Mouse (Mus musculus) heart, embryonic 15.5 days (tissue): Measurements from ENCODE around the gene Prok2. TPM values are rescaled to one million over a fixed set of nuclear protein-coding genes. Genes with fewer than 3 reads are reported as not detected.

Source experiments
- ATAC-seq: fragments of 200-750 bp; cut with Nextera tagmentation; replicated peaks from 2 replicates; pipeline ENCODE4 v1.8.0; 2017; ENCODE audit warnings: low read depth, moderate TSS enrichment; ENCODE audit not compliant: insufficient number of reproducible peaks, insufficient read depth, low FRiP score
- H3K27ac ChIP-seq: fragments of 300-500 bp; sonication (generic); 2 replicates; pipeline ENCODE4 v1.5.1; 2015; ENCODE audit warnings: mild to moderate bottlenecking, inconsistent platforms
- H3K27me3 ChIP-seq: fragments of 300-500 bp; sonication (generic); 2 replicates; pipeline ENCODE4 v1.6.1; 2015; ENCODE audit warnings: inconsistent platforms
- H3K36me3 ChIP-seq: fragments of 300-500 bp; sonication (generic); 2 replicates; pipeline ENCODE4 v1.6.1; 2015; ENCODE audit warnings: mild to moderate bottlenecking, inconsistent platforms
- H3K4me1 ChIP-seq: fragments of 300-500 bp; sonication (generic); replicated peaks from 2 replicates; pipeline ENCODE4 v1.6.1; 2015; ENCODE audit warnings: inconsistent platforms
- H3K4me2 ChIP-seq: fragments of 300-500 bp; sonication (generic); 2 replicates; pipeline ENCODE4 v1.6.1; 2015; ENCODE audit warnings: inconsistent platforms, mild to moderate bottlenecking, moderate library complexity
- H3K4me3 ChIP-seq: fragments of 300-500 bp; sonication (generic); 2 replicates; pipeline ENCODE4 v1.5.1; 2015; ENCODE audit warnings: mild to moderate bottlenecking, inconsistent platforms
- H3K9ac ChIP-seq: fragments of 300-500 bp; sonication (generic); 2 replicates; pipeline ENCODE4 v1.6.1; 2015; ENCODE audit warnings: mild to moderate bottlenecking, inconsistent platforms
- H3K9me3 ChIP-seq: fragments of 300-500 bp; sonication (generic); replicated peaks from 2 replicates; pipeline ENCODE4 v1.6.1; 2016; ENCODE audit warnings: inconsistent platforms
- WGBS: fragments of 180-500 bp; shearing (Covaris S2); methylation state at CpG from one replicate; pipeline ENCODE4 v1.1.7; 2015; ENCODE audit warnings: mixed read lengths; 5-methylcytosine and 5-hydroxymethylcytosine counted together
- polyA plus RNA-seq: library from polyadenylated mRNA; unstranded; fragments of >200 nt; fragmentation: Nextera tagmentation; extraction: Ambion mirVana; gene quantifications from 2 replicates; pipeline ENCODE4 v1.2.1, GENCODE M21; 2015

The Prok2 gene
- polyA plus RNA-seq, 1 experiment from 2014 or later = 0.09 TPM

DNA sequence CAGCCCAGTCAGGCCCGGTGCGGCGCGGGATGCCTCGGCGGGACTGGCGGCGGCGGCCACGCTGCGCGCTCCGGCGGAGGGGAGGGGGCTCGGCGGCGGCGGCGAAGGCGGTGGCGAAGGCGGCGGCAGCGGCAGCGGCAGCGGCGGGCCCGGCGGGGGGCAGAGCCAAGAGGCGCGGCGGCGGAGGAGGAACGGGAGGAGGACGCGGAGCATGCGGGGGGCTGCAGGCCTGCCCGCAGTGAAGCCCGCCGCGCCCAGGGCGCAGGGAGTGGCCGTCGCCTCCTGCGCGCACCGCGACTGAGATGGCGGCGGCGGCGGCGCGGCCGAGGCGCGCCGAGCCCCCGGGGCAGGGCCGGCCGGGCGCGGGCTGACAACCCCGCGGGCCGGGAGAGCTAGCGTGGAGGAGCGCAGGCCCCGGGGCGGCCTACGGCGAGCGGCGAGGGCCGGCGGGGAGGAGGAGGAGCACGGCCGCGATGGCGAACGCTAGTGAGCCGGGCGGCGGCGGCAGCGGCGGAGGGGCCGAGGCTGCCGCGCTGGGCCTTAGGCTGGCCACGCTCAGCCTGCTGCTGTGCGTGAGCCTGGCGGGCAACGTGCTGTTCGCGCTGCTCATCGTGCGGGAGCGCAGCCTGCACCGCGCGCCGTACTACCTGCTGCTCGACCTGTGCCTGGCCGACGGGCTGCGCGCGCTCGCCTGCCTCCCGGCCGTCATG lies 33.8 kb downstream of the Prok2 start, which contains the start of gene Gpr27:
TSS of gene Gpr27 (plus strand) at position 474 of the 710 bp plus-strand sequence.
- Histone ChIP-seq H3K4me2 (peak within 1 kb of the TSS; percentile 95), H3K4me1 (peaks cover 16% of the 10 kb centered on the region), H3K9ac (peak within 1 kb of the TSS; percentile 67), H3K9me3 (no peaks in the 10 kb centered on the region), H3K36me3 (no peaks in the 10 kb centered on the region), H3K27me3 (peaks cover 84% of the 10 kb centered on the region), H3K4me3 (peak within 1 kb of the TSS; percentile 74), H3K27ac (no peak within 1 kb of the TSS)
- under 1% methylated on average over 85 of the region's 112 CpGs for WGBS
- ATAC-seq = peak; percentile 52

DNA sequence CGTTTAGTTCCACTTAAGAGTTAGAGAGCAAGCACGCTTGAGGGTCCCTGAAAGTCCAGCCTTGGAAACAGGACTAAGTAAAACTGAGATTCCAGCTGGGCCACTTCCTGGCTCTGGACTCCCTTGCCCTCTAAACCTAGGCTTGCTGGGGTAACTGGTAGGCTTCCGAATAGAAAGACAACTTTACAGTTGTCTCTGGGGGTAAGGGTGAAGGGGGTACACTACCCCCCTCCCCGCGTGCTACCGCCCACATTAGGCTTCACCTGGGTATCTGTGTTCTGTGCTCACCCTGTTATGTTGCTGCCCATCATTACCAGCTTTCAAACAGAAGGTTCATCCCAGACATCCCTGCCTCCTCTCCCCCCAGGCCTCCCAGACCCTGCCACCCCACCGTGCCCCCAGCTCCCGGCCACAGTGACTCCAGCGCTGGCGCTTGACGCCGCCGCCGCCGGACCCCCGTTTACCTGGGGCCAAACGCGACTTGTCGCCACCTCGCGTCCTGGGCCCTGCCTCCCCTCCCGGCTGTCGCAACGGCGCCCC lies 34.5 kb downstream of the Prok2 start:
- WGBS = 7% methylated on average over 25 of the region's 25 CpGs

DNA sequence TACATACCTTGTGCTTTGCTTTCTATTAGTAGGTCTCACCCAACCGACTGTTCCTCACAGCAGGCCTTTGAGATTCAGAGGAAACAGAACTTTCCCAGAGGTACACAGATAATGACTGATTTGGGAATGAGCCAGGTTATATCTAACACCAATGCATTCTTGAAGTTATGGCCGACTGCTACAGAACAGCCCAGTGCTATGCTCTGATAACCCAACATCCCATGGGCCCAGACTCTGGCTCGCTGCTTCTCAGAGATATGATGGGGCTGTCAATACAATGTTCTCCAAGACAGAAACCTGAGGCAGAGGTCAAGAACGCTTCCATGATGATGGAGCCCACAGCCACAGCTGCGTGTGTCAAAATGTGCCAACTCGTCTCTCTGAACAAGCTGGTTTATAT lies 37.7 kb downstream of the Prok2 start:
- no peaks in the 10 kb centered on the region for H3K36me3 ChIP-seq
- peaks cover 47% of the 10 kb centered on the region for H3K27me3 ChIP-seq
- no peak for ATAC-seq
- H3K4me3 ChIP-seq = no peak overlapping the region
- no peak overlapping the region for H3K27ac ChIP-seq
- WGBS = 57% methylated on average over 6 of the region's 6 CpGs
- no peak overlapping the region for H3K4me2 ChIP-seq
- H3K4me1 ChIP-seq = peaks cover 13% of the 10 kb centered on the region
- H3K9ac ChIP-seq = no peak overlapping the region
- H3K9me3 ChIP-seq = no peaks in the 10 kb centered on the region

More for the DNA sequence above, 34.5 kb downstream of the Prok2 start:
- Histone ChIP-seq H3K36me3 (no peaks in the 10 kb centered on the region), H3K4me3 (peak overlapping the region; percentile 74), H3K4me2 (peak overlapping the region; percentile 95), H3K27ac (no peak overlapping the region), H3K4me1 (peaks cover 16% of the 10 kb centered on the region), H3K9me3 (no peaks in the 10 kb centered on the region), H3K27me3 (peaks cover 78% of the 10 kb centered on the region), H3K9ac (peak overlapping the region; percentile 67)
- ATAC-seq = no peak

DNA sequence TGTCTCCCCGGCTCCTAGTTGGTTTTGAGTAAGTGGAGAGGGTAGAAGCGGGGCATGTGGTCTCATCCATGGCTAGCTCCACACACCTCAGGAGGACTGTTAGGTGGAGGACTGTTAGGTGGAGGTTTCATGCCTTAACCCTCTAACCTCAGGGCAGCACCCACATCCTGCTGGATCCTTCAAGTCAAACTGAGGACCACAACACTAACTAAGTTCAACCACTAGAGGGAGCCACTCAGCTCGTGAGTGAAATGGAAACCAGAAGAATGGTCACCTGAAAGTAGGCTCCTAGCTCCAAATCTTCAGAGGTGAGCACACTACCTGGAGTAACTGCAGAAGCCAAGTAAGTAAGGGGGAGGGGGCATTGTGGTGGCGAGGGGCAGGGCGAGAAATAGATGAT lies 41.3 kb downstream of the Prok2 start:
- no peak overlapping the region for H3K27ac ChIP-seq
- no peak overlapping the region for H3K9ac ChIP-seq
- ATAC-seq = no peak
- H3K4me2 ChIP-seq = no peak overlapping the region
- no peaks in the 10 kb centered on the region for H3K36me3 ChIP-seq
- peaks cover 11% of the 10 kb centered on the region for H3K27me3 ChIP-seq
- no peak overlapping the region for H3K4me3 ChIP-seq
- 53% methylated on average over 5 of the region's 5 CpGs for WGBS
- H3K9me3 ChIP-seq = no peaks in the 10 kb centered on the region
- no peaks in the 10 kb centered on the region for H3K4me1 ChIP-seq

DNA sequence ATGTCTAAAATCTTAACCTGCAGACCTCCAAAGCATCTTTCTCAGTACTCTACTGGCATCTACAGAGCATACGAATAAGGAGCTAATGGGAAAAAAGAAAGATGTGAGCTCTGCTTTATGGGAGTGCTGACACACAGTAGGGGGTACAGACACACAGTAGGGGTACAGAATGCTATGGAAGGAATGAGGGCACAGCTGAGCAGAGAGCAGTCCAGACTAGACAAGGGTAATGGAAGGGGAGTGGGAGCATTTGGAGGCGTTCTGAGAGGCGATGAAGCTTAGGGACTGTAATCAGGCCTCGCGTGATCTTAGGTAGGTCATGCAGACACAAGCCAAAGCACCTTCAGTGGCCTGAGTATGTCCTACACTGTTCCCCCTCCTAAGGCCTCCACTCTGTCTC lies 42.2 kb downstream of the Prok2 start:
- WGBS = 86% methylated on average over 5 of the region's 5 CpGs
- Histone ChIP-seq H3K9ac (no peak overlapping the region), H3K9me3 (no peaks in the 10 kb centered on the region), H3K4me3 (no peak overlapping the region), H3K36me3 (no peaks in the 10 kb centered on the region), H3K4me1 (no peaks in the 10 kb centered on the region), H3K4me2 (no peak overlapping the region), H3K27ac (no peak overlapping the region), H3K27me3 (peaks cover 2% of the 10 kb centered on the region; the same call in 1 of the 2 replicates)
- no peak for ATAC-seq

- no peak overlapping the region for H3K9ac ChIP-seq
- 76% methylated on average over 11 of the region's 11 CpGs for WGBS
- no peak for ATAC-seq
Measured at GRCm38 (mm10) chr6:99678108-99678507, 48.1 kb downstream of the Prok2 start.

GRCm38 (mm10) chr6:99677325-99677724 lies 48.9 kb downstream of the Prok2 start:
- no peak for ATAC-seq
- Histone ChIP-seq H3K4me3 (no peak overlapping the region), H3K4me1 (no peaks in the 10 kb centered on the region), H3K36me3 (no peaks in the 10 kb centered on the region), H3K9ac (no peak overlapping the region), H3K4me2 (no peak overlapping the region), H3K9me3 (no peaks in the 10 kb centered on the region), H3K27ac (no peak overlapping the region), H3K27me3 (0 out of 2 replicates have a peak, but pooled peaks cover 3% of the 10 kb centered on the region)
- 75% methylated on average over 8 of the region's 8 CpGs for WGBS

More at GRCm38 (mm10) chr6:99678108-99678507, 48.1 kb downstream of the Prok2 start:
- Histone ChIP-seq H3K4me2 (no peak overlapping the region), H3K36me3 (no peaks in the 10 kb centered on the region), H3K27me3 (0 out of 2 replicates have a peak, but pooled peaks cover 3% of the 10 kb centered on the region), H3K4me3 (no peak overlapping the region), H3K4me1 (no peaks in the 10 kb centered on the region), H3K27ac (no peak overlapping the region), H3K9me3 (no peaks in the 10 kb centered on the region)

GRCm38 (mm10) chr6:99674482-99674881 lies 51.7 kb downstream of the Prok2 start:
- no peak overlapping the region for H3K4me3 ChIP-seq
- no peak overlapping the region for H3K27ac ChIP-seq
- no peaks in the 10 kb centered on the region for H3K36me3 ChIP-seq
- H3K4me2 ChIP-seq = no peak overlapping the region
- WGBS = 79% methylated on average over 4 of the region's 4 CpGs
- H3K9ac ChIP-seq = no peak overlapping the region
- H3K9me3 ChIP-seq = no peaks in the 10 kb centered on the region
- H3K4me1 ChIP-seq = no peaks in the 10 kb centered on the region
- 0 out of 2 replicates have a peak, but pooled peaks cover 3% of the 10 kb centered on the region for H3K27me3 ChIP-seq
- ATAC-seq = no peak

DNA sequence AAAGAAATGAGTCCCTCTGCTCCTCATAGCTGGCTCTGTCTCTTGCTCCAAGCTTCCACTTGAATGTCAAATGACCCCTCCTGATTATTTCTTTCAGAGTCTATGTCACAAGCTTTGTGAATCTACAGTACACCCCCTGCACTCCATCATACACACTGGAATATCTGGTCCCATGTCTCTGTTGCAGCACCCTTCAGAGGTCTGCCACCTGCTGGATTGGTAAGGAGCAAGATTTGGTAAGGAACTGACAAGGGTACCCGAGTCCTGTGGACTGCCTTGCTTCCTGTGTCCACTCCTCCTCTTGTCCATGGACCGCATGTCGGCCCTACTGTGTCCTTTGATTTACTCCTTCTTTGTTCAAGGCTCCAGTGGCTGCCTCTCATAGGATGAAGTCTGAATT lies 54.4 kb downstream of the Prok2 start:
- Histone ChIP-seq H3K4me1 (peaks cover 14% of the 10 kb centered on the region), H3K27ac (no peak overlapping the region), H3K36me3 (no peaks in the 10 kb centered on the region), H3K4me2 (no peak overlapping the region), H3K9me3 (no peaks in the 10 kb centered on the region), H3K9ac (no peak overlapping the region), H3K4me3 (no peak overlapping the region), H3K27me3 (no peaks in the 10 kb centered on the region)
- 54% methylated on average over 3 of the region's 3 CpGs for WGBS
- no peak for ATAC-seq

DNA sequence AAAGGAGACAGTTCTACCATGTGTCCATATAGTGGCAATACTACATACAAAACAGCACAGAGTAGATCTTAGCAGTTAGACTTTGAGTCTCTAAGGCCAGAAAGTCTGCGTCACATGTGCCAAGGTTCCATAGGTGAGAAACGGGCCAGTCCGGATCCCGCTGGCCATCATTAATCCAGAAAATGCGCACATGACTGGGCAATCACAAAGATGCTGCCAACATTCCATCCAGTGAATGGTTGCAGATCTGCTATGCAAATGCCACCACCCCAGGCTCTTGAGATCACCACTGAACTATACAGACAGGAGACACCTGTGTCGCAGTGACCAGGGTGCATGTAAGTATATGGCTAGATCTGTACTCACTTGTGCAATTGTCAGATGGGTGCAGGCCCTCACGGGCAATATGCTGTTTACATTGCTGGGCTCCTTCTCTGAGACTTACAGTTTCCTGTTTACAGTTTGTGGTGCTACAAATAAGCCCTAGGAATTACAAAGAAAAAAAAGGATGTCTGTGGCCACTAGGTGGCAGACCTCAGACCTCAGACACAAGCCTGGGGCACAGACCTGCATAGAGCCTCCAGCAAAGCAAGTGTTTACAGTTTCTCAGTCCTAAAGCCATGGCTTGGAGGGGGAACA lies 55.6 kb downstream of the Prok2 start:
- ATAC-seq = 0 out of 2 replicates have a peak, but pooled peaks have one; percentile 28
- Histone ChIP-seq H3K9ac (no peak overlapping the region), H3K4me2 (no peak overlapping the region), H3K27ac (no peak overlapping the region), H3K9me3 (no peaks in the 10 kb centered on the region), H3K36me3 (no peaks in the 10 kb centered on the region), H3K4me1 (peaks cover 18% of the 10 kb centered on the region), H3K27me3 (no peaks in the 10 kb centered on the region), H3K4me3 (no peak overlapping the region)
- 78% methylated on average over 7 of the region's 7 CpGs for WGBS

- H3K4me3 ChIP-seq = no peak overlapping the region
- H3K36me3 ChIP-seq = no peaks in the 10 kb centered on the region
- WGBS = 43% methylated on average over 5 of the region's 5 CpGs
- H3K4me1 ChIP-seq = peaks cover 20% of the 10 kb centered on the region
- H3K27me3 ChIP-seq = no peaks in the 10 kb centered on the region
- H3K9me3 ChIP-seq = no peaks in the 10 kb centered on the region
- no peak overlapping the region for H3K4me2 ChIP-seq
- ATAC-seq = no peak
- no peak overlapping the region for H3K9ac ChIP-seq
- no peak overlapping the region for H3K27ac ChIP-seq
Measured at GRCm38 (mm10) chr6:99669481-99670325, 56.5 kb downstream of the Prok2 start.
